Mouse (Mus musculus): ENCODE data around the gene Rab3b.

GRCm38 (mm10) chr4:108914391-108914790 lies 35.5 kb downstream of the Rab3b start:
- TF ChIP-seq CTCF (IDR thresholded peaks at IDR 0.05; ENCODE audit: low read depth, low read length) (no peak), POLR2A (IDR thresholded peaks at IDR 0.05; ENCODE audit: extremely low read depth, insufficient read depth, low read length) (no peak)
